Mouse (Mus musculus): ENCODE data around the gene Gm9970.

GRCm38 (mm10) chr5:31242191-31242590 lies 1.2 kb upstream of the Gm9970 start:
- TF ChIP-seq POLR2A (IDR thresholded peaks at IDR 0.05; ENCODE audit: control insufficient read depth, extremely low read depth, insufficient read depth, low read length, poor library complexity) (no peak), CTCF (IDR thresholded peaks at IDR 0.05; ENCODE audit: borderline replicate concordance, control insufficient read depth, extremely low read depth, insufficient read depth, low read length, poor library complexity) (no peak)

Data from thymus, adult 2 months (tissue).